Mouse (Mus musculus) monocyte, adult 5-6 weeks (primary cell): ENCODE data around the gene Ncapd2. TPM values are rescaled to one million over a fixed set of nuclear protein-coding genes. Genes with fewer than 3 reads are reported as not detected.

ENCODE experiments used
- ATAC-seq: fragments of 153-309, 156-312 bp; replicated peaks from 2 replicates; pipeline ENCODE4 v1.8.0; 2017; ENCODE audit warnings: mild to moderate bottlenecking; ENCODE audit not compliant: low TSS enrichment, insufficient number of reproducible peaks, severe bottlenecking, poor library complexity, low FRiP score
- total RNA-seq: library from RNA; stranded (forward); fragments of 200-1000, 200-491, 200-594 nt; gene quantifications from 3 replicates; pipeline ENCODE4 v1.2.3, GENCODE M21; 2017

The Ncapd2 gene
- total RNA-seq, 1 experiment from 2014 or later = 17.6 TPM

DNA sequence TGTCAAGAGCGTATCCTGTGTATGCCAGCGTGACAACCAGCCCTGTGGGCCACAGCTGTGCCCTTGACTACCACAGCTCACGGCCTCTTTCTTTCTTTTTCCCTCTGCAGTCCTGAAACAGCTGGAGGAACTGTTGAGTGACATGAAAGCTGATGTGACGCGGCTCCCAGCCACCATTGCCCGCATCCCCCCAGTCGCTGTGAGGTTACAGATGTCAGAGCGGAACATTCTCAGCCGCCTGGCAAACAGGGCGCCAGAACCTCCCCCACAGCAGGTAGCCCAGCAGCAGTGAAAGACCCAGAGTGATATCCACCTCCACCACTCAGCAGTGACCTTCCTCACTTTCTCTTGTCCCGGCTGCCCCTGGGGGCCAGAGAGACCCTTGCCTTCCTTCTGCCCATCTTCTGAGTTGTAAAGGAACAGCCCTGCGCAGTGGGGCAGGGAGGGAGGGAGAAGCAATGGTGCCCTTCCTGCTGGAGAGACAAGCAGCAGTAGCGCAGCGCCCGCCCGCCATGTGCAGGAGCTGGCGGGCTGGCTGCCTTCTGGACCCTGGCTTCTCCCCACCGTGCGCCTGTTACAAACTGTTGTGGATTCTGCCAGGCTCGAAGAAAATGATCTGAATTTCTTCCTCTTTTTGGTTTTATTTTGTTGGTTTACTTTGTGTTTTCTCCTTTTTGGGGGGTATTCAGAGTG lies 61.6 kb downstream of the Ncapd2 start:
- ATAC-seq = no peak

DNA sequence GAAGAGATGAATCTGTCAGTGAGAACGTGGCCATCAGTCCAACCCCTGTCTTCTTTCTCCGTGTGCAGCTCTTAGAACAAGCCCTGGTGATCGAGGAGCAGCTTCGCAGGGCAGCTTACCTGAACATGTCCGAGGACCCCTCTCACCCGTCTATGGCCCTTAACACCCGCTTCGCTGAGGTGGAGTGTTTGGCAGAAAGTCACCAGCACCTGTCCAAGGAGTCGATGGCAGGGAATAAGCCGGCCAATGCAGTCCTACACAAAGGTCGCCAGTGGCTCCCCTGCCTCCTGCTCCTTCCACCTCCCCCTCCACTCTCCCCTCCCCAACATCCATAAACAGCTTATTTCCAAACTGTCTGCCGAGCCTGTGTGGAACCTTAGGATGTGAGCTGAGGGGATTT lies 62.8 kb downstream of the Ncapd2 start:
- no peak for ATAC-seq

- ATAC-seq = no peak
Observed at GRCm38 (mm10) chr6:125119387-125119786, 72.1 kb downstream of the Ncapd2 start.

Other genes starting within 250 kb of the Ncapd2 start
- 7.6 to 25.6 TPM (median 21.5 TPM) in 3 replicates for gene Cops7a, start 226.2 kb downstream of the Ncapd2 start, total RNA-seq
- not detected in 3 replicates for gene Pianp, start 195.0 kb downstream of the Ncapd2 start, total RNA-seq
- gene Zfp384, start 182.6 kb downstream of the Ncapd2 start, total RNA-seq = 26.0 to 44.7 TPM (median 28.6 TPM) in 3 replicates
- gene Ing4, start 151.9 kb downstream of the Ncapd2 start, total RNA-seq = 118 to 132 TPM (median 119 TPM) in 3 replicates
- 5.5 to 20.2 TPM (median 8.3 TPM) in 3 replicates for gene Acrbp, start 142.0 kb downstream of the Ncapd2 start, total RNA-seq
- gene Lpar5, start 123.8 kb downstream of the Ncapd2 start, total RNA-seq = 3.1 to 8.7 TPM (median 3.6 TPM) in 3 replicates
- gene Chd4, start 95.7 kb downstream of the Ncapd2 start, total RNA-seq = 275 to 395 TPM (median 283 TPM) in 3 replicates
- gene Nop2, start 59.8 kb downstream of the Ncapd2 start, total RNA-seq = 15.9 to 23.8 TPM (median 23.2 TPM) in 3 replicates
- gene Iffo1, start 46.5 kb downstream of the Ncapd2 start, total RNA-seq = 15.5 to 29.7 TPM (median 16.2 TPM) in 3 replicates
- gene Gapdh, start 25.2 kb downstream of the Ncapd2 start, total RNA-seq = 353 to 432 TPM (median 359 TPM) in 3 replicates
- gene Mrpl51, start 100 bp upstream of the Ncapd2 start, total RNA-seq = 20.1 to 33.9 TPM (median 25.9 TPM) in 3 replicates
- 12.8 to 29.3 TPM (median 15.5 TPM) in 3 replicates for gene Vamp1, start 23.9 kb upstream of the Ncapd2 start, total RNA-seq
- 32.5 to 50.2 TPM (median 35.0 TPM) in 3 replicates for gene Tapbpl, start 40.2 kb upstream of the Ncapd2 start, total RNA-seq
- gene Cd27, start 45.3 kb upstream of the Ncapd2 start, total RNA-seq = 9.1 to 38.2 TPM (median 26.6 TPM) in 3 replicates
- gene Tuba3a, start 94.3 kb upstream of the Ncapd2 start, total RNA-seq = 0.78 TPM in 1 of 3 replicates, not detected in the others
- 29.5 to 47.9 TPM (median 41.2 TPM) in 3 replicates for gene Ltbr, start 122.2 kb upstream of the Ncapd2 start, total RNA-seq
- gene Scnn1a, start 129.0 kb upstream of the Ncapd2 start, total RNA-seq = 3.1 to 6.4 TPM (median 5.9 TPM) in 3 replicates
- gene Tnfrsf1a, start 157.7 kb upstream of the Ncapd2 start, total RNA-seq = 101 to 111 TPM (median 103 TPM) in 3 replicates
- gene Plekhg6, start 189.1 kb upstream of the Ncapd2 start, total RNA-seq = not detected in 3 replicates